Mouse (Mus musculus): ENCODE results near the gene Zfp668.

GRCm38 (mm10) chr7:127898179-127898956 is 21.7 kb upstream of the Zfp668 start:
- TF ChIP-seq CTCF (IDR thresholded peaks at IDR 0.05; ENCODE audit: extremely low read depth, insufficient read depth, low read length) (no peak), POLR2A (IDR thresholded peaks at IDR 0.05; ENCODE audit: extremely low read depth, insufficient read depth, low read length) (no peak)

Measured in cortical plate, adult 2 months (tissue).